Mouse (Mus musculus): Measurements from ENCODE around the gene Dgki. TPM values are rescaled to one million over a fixed set of nuclear protein-coding genes. Genes with fewer than 3 reads are reported as not detected.

Gene Dgki
- polyA plus RNA-seq, 2 experiments, result 0.02 TPM; not detected in 1

DNA sequence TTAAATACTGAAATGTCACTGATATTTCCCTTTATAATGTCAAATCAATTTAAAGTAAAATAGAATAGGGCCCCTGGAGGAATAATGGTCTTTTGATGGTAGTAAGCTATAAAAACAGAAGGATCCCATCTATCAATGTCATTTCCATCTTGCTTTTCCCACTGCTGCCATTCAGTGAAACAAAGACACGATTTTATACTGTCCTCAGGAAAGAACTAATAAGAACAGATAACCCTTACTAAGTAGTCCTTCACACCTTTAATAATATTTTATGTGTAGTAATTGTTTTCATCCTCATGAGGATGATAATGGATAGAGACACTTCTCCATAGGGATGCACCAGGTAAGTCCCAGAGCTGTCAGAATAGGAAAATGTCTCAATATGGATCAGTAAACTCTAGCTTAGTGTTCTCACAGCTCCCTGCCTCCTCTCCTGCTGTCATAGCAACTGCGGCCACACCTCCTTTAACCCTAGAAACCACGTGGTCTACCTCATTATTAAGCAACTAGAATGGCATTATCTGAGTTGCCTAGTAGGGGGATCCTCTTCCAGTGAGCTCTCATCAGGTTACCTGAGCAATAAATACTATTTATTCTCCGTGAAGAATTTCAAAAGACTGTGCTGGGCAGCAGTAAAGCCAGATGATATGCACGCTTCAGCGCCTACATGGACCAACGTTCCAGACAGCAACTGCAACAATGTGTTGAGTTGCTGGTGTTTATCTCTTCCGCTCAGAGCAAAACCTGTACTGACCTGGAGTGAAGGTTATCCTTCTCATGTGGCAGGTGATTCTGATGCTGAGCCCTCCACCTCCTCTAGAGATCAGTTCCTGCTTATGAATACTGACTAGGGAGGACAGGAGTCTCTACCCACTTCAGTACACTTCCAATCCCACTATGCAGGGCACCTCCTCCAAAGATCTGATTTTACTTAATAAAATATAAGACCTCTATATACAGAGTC, 210.6 kb downstream of the Dgki start:
- Histone ChIP-seq H3K4me1 (replicated peaks; ENCODE audit: control insufficient read depth in 2 of 2, insufficient read depth in 2 of 2, low read length in 1 of 2) (no peaks in the 10 kb centered on the region), H3K4me3 (ENCODE audit: insufficient read depth in 1 of 2, low read depth in 2 of 2, low read length in 2 of 2) (no peak overlapping the region), H3K36me3 (replicated peaks; ENCODE audit: control insufficient read depth, insufficient read depth, low read depth) (no peaks in the 10 kb centered on the region), H3K9ac (replicated peaks) (no peak overlapping the region), H3K9me3 (ENCODE audit: control insufficient read depth, low read length) (no peaks in the 10 kb centered on the region), H3K4me2 (ENCODE audit: low read depth) (no peak overlapping the region), H3K27ac (no peak overlapping the region), H3K27me3 (ENCODE audit: control insufficient read depth, insufficient read depth, low read length) (no peaks in the 10 kb centered on the region)
- 45% methylated on average over 8 of the region's 8 CpGs for WGBS (ENCODE audit: insufficient replicate concordance)
- TF ChIP-seq EP300 (IDR thresholded peaks at IDR 0.05; ENCODE audit: low read depth), result no peak
- DNase-seq (ENCODE audit: low read depth in 3 of 3, low spot score in 3 of 3), result no peak
- ATAC-seq (ENCODE audit: insufficient read depth), result no peak

DNA sequence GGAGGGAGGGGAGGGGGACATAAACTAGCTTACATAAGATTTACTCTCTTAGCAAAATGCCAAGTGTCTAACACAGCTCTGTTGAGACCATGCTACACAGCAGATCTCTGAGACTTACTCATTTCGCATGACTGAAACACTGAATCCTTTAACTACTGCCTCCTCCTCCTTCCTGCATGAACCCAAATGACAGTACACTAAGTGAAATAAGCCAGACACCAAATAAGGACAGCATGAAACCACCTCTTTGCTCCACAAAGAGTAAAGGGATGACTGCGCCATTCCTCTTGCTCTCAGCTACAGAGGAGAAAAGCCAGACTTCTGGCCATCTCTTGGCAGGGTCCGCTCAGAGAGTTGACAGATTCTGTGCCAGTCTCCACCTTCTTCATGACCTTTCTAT, 217.0 kb downstream of the Dgki start:
- Histone ChIP-seq H3K27ac (no peak overlapping the region), H3K4me1 (replicated peaks; ENCODE audit: control insufficient read depth in 2 of 2, insufficient read depth in 2 of 2, low read length in 1 of 2) (no peaks in the 10 kb centered on the region), H3K9me3 (ENCODE audit: control insufficient read depth, low read length) (no peaks in the 10 kb centered on the region), H3K4me3 (ENCODE audit: insufficient read depth in 1 of 2, low read depth in 2 of 2, low read length in 2 of 2) (no peak overlapping the region), H3K36me3 (replicated peaks; ENCODE audit: control insufficient read depth, insufficient read depth, low read depth) (no peaks in the 10 kb centered on the region), H3K27me3 (ENCODE audit: control insufficient read depth, insufficient read depth, low read length) (no peaks in the 10 kb centered on the region), H3K9ac (replicated peaks) (no peak overlapping the region), H3K4me2 (ENCODE audit: low read depth) (no peak overlapping the region)
- ATAC-seq (ENCODE audit: insufficient read depth) (no peak), DNase-seq (ENCODE audit: low read depth in 3 of 3, low spot score in 3 of 3) (no peak)
- TF ChIP-seq CTCF (IDR thresholded peaks at IDR 0.05; ENCODE audit: low read depth) (no peak), EP300 (IDR thresholded peaks at IDR 0.05; ENCODE audit: low read depth) (no peak)
- 78% methylated on average over 3 of the region's 3 CpGs for WGBS (ENCODE audit: insufficient replicate concordance)

DNA sequence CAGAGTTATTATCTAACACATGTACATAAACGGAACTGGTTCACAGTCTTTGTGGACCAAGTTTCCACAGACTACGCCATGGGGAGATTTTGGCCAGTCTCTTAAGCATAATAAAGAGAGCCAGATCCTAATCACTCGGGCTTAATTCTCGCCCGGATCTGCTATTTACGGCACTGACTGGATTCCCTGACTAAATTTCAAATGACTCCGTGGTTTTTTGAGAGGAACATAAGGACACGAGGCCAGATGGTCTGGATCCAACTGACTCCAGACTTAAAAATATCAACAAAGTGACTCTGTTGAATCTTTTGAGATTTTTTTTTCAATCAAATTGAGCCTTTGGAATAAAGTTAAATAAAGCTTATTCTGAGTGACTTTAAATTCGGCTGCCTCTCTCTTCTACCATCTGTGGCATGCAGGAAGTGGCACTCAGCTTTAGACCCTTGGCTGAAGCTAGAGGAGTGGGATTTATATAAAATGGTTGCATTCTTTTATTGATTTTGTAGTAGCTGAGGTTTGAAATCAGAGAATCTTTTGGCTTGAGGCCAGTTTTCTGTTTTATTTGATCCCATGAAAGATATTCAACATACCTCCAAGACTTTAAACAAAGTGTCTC, 227.5 kb downstream of the Dgki start:
- TF ChIP-seq EP300 (IDR thresholded peaks at IDR 0.05; ENCODE audit: low read depth) (no peak), CTCF (IDR thresholded peaks at IDR 0.05; ENCODE audit: low read depth) (no peak)
- no peak for DNase-seq (ENCODE audit: low read depth in 3 of 3, low spot score in 3 of 3)
- Histone ChIP-seq H3K4me2 (ENCODE audit: low read depth) (no peak overlapping the region), H3K4me1 (replicated peaks; ENCODE audit: control insufficient read depth in 2 of 2, insufficient read depth in 2 of 2, low read length in 1 of 2) (no peaks in the 10 kb centered on the region), H3K36me3 (replicated peaks; ENCODE audit: control insufficient read depth, insufficient read depth, low read depth) (no peaks in the 10 kb centered on the region), H3K9ac (replicated peaks) (no peak overlapping the region), H3K9me3 (ENCODE audit: control insufficient read depth, low read length) (no peaks in the 10 kb centered on the region), H3K27ac (no peak overlapping the region), H3K4me3 (ENCODE audit: insufficient read depth in 1 of 2, low read depth in 2 of 2, low read length in 2 of 2) (no peak overlapping the region), H3K27me3 (ENCODE audit: control insufficient read depth, insufficient read depth, low read length) (no peaks in the 10 kb centered on the region)
- 64% methylated on average over 9 of the region's 9 CpGs for WGBS (ENCODE audit: insufficient replicate concordance)
- no peak for ATAC-seq (ENCODE audit: insufficient read depth)

DNA sequence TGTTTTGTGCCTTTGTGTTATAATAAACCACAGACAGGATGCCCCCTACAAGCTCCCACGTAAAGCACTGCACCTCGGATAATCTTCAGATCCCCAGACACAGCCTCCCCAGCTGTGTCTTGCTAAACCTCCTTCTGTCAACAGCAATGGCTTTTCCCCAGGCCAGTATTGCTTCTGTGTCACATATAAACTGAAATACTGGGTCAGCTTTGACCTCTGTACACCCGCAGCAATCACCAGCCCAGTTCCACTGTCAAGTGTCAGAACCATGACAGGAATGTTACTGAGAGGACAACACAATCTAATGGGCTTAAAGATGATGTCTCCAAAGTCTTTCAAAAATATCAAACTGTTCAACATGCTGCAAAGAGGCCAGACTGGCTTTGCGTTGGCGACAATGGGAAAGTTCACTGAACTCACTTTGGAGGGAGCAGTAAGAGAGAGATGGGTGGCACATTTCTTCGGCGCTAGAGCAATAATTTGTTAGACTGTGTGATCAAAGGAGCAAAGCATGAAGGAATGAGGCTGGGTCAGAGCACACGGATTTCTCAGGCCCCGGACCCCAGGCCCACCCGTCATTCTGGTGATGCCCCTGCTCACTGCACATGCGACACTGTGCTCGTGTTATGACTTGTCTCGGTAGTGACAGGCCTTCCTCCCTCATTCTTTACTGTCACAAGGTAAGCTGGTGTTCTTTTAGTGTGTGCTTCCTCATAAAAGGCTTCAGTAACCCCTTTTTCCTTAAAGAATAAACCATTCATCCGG, 230.0 kb downstream of the Dgki start:
- Histone ChIP-seq H3K27ac (no peak overlapping the region), H3K9ac (replicated peaks) (no peak overlapping the region), H3K4me1 (replicated peaks; ENCODE audit: control insufficient read depth in 2 of 2, insufficient read depth in 2 of 2, low read length in 1 of 2) (no peaks in the 10 kb centered on the region), H3K36me3 (replicated peaks; ENCODE audit: control insufficient read depth, insufficient read depth, low read depth) (no peaks in the 10 kb centered on the region), H3K4me3 (ENCODE audit: insufficient read depth in 1 of 2, low read depth in 2 of 2, low read length in 2 of 2) (no peak overlapping the region), H3K27me3 (ENCODE audit: control insufficient read depth, insufficient read depth, low read length) (no peaks in the 10 kb centered on the region), H3K4me2 (ENCODE audit: low read depth) (no peak overlapping the region), H3K9me3 (ENCODE audit: control insufficient read depth, low read length) (no peaks in the 10 kb centered on the region)
- ATAC-seq (ENCODE audit: insufficient read depth), result no peak
- WGBS (ENCODE audit: insufficient replicate concordance), result 64% methylated on average over 14 of the region's 14 CpGs
- TF ChIP-seq EP300 (IDR thresholded peaks at IDR 0.05; ENCODE audit: low read depth) (no peak), CTCF (IDR thresholded peaks at IDR 0.05; ENCODE audit: low read depth) (no peak)
- no peak for DNase-seq (ENCODE audit: low read depth in 3 of 3, low spot score in 3 of 3)

DNA sequence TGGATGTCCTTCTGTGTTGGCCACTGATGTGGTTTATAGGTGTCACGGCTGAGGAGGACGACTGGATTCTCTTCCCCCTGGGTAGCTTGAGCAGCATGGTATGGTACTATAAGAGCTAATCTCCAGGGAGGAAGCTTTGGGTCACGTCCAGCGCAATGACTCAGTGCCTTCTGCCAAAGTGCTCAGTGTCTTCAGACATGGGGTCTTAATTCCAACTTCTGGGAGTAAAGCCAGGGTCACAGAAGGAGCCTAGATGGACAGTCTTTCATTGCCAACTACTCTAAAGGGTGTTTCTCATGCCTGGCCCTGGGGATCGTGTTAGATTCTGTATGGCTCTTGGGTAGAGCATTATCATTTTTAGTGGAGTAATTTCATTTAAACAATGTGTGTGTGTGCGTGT, 231.2 kb downstream of the Dgki start:
- no peak for TF ChIP-seq EP300 (IDR thresholded peaks at IDR 0.05; ENCODE audit: low read depth)
- TF ChIP-seq CTCF (IDR thresholded peaks at IDR 0.05; ENCODE audit: low read depth), result no peak
- WGBS (ENCODE audit: insufficient replicate concordance), result 70% methylated on average over 6 of the region's 6 CpGs
- Histone ChIP-seq H3K4me3 (ENCODE audit: insufficient read depth in 1 of 2, low read depth in 2 of 2, low read length in 2 of 2) (no peak overlapping the region), H3K9ac (replicated peaks) (no peak overlapping the region), H3K27ac (no peak overlapping the region), H3K4me1 (replicated peaks; ENCODE audit: control insufficient read depth in 2 of 2, insufficient read depth in 2 of 2, low read length in 1 of 2) (peaks cover 0 to 6% of the 10 kb centered on the region in 2 experiments; a peak in 2 of 4 replicates), H3K36me3 (replicated peaks; ENCODE audit: control insufficient read depth, insufficient read depth, low read depth) (no peaks in the 10 kb centered on the region), H3K27me3 (ENCODE audit: control insufficient read depth, insufficient read depth, low read length) (no peaks in the 10 kb centered on the region), H3K9me3 (ENCODE audit: control insufficient read depth, low read length) (no peaks in the 10 kb centered on the region), H3K4me2 (ENCODE audit: low read depth) (no peak overlapping the region)
- ATAC-seq (ENCODE audit: insufficient read depth), result no peak
- DNase-seq (ENCODE audit: low read depth in 3 of 3, low spot score in 3 of 3), result no peak

Data from liver, embryonic 14.5 days (tissue).